Mouse (Mus musculus) frontal cortex, postnatal 10 days (tissue): ENCODE measurements at regions not wholly inside any gene's neighbourhood (a gene's known extent, or its start where the extent isn't known, plus 50 kb on each side); places are given as distances from the start of the nearest gene placed in this dataset.

Source experiments
- DNase-seq, 2 experiments: peaks; one replicate each; pipeline ENCODE4 v3.0.0; 2022; ENCODE audit warnings: low spot score in 2 of 2, mixed read lengths in 1 of 2

DNA sequence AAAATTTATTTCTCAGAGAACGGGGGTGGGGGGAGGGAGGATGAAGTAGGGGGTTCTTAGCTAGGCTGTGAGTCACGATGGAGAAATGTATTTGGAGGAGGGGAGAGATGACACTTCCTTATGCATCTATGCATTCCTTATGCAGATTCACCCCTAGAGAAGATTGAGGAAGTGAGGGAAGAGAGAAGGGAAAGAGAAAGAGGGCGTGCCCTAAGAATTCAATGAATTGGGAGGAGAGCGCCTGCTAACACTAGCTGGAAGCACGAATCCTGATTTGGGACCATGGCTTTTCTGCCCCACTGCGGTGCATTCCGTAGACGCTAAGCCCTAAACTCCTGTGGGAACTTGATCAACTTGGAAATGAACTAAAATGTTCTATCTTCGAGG, 56.1 kb downstream of the Foxi3 start:
- no peak for DNase-seq

DNA sequence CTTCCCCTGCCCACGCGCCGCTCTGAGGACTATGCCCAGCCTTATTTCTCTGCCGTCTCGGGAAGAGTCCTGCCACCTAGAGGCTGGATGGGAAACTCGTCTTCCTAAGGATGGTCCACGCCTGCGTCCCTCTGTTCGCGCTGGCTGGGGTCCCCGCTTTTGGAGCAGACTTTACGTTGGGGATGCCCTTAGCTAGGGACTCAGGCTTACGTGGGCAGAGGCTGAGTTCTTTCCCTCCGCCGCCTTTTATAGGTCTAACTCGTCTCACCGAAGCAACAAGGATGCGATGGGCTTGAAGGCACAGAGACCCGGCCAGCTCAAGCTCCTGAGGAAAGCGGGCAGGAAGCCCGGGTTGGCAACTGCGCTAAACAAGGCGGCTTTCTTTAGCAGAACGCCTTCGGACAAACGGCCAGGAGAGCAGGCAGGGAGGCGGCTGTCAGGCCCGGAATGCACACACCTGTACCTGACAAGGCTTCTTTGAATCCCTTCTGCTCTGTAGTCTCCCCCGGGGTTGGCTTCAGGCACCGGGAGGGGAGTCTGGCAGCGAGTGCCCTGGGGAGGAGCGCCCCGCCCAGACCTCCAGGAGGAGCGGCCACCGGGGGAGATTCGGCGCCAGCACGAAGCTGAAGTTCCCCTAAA, 56.6 kb downstream of the Foxi3 start:
- DNase-seq = peak; percentile 8 to 54

DNA sequence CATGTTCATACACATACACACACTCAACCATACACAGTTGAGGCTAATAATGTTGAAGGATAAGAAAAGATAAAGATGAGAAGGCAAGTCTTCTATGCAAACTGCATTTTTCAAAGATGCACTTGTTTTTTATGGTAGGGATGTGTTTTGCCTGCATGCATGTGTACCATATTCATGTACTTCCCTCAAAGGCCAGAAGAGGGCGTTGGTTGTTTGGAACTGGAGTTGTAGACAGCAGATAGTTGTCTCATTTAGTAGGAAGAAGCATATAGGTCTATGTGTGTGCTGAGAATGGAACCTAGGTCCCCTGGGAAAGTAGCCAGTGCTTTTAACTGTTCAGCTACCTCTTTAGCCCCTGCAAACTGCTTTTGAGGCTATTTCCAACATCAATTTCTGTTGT, 60.1 kb downstream of the Foxi3 start:
- DNase-seq = no peak

DNA sequence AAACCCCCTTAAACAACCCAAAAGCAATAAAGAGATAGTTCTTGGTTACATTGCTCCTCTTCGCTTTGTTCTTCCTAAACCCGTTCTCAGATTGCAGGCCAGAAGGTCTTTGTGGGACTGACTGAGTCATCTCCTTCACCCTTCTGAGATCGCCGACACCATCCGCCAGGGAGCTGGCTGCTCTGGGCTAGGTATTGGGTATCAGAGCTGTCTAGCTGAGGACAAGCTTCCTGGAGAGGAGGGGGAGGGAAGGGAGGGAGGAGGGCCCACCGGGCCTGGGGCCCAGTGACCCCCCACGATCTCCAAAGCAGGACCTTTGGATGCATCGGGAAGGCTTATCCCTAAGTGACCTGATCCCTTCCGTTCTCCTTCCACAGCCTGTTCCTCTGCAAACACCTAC, 65.0 kb downstream of the Foxi3 start:
- DNase-seq = no peak

DNA sequence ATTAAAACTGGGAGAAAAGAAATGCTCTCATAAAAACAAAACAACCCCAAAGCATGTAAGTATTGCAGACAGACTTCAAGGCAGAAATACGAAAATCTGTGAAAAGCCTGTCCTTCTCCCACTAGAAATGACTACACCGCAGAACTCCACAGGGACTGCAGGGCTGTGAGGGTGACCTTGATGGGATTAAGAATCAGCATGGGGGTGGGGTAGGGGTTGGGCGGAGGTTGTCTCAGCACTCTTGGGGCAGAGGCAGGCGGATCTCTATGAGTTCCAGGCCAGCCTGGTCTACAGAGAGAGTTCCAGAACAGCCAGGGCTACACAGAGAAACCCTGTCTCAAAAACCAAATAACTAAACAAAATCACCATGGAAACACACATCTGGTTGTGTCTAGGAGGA, 69.1 kb downstream of the Foxi3 start:
- no peak for DNase-seq

DNA sequence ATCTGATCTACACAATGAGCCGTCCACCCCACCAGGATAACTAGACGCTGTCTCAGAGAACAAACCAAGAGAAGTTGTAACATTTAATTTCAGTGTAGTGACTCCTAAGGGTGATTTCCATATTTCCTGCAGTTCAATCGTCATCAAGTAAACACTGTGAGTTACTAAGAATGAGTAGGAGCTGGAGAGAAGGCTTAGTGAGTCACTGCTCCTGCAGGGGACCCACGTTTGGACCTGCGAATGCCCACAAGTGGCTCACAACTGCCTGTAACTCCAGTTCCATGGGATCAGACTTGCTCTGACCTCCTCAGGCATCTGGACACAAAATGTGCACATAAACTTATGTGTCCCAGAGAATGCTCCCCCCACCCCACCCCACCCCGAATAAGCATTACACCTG, 73.3 kb downstream of the Foxi3 start:
- no peak for DNase-seq

DNA sequence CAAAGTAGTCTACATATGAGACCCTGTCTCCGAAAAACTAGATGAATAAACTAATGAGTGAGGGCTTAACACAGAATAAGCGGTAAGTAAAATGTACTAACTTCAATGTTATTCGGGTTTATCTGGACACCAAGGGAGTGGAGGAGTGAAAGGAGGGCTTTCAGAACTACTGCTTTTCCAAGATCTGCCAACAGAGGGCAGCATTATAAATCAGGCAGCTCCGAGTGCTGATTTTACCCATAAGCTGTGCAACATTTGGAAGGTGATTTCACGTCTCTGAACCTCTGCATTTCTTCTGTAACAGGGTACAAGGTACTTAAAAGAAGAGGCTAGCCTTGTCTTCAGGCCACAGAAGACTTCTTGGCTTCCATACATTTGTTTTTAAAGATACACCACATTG, 74.2 kb downstream of the Foxi3 start:
- DNase-seq = no peak

DNA sequence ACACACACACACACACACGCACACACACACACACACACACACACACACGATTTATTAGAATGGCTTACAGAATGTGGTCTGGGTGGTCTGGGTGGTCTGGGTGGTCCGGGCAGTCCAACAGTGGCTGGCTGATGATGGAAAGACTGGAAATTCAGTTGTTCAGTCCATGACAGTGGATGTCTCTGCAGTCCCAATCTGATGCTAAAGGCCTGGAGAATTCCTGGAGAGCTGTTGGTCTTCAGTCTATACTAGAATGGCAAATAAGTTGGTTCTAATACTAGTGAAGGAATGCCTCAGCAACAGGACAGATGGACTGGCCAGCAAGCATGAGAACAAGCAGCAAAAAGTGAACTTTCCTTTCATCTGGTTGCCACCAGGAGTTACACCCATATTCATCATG, 87.9 kb downstream of the Foxi3 start:
- no peak for DNase-seq

DNA sequence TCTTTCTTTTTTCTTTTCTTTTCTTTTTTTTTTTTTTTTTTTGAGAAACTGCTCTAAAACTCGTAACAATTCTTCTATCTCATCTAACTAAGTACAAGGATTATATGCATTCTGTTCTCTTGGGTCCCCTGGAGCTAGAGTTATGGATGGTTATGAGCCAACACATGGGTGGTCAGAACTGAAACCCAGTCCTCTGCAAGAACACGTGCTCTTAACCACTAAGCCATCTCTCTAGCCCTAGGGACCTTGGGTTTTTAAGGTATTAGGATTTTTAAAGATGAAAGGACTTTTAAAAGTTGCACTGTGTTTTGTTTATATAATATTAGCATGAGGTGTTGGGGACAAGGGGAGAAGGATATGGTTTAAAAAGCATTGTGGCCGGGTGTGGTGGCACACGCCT, 88.9 kb downstream of the Foxi3 start:
- no peak for DNase-seq

DNA sequence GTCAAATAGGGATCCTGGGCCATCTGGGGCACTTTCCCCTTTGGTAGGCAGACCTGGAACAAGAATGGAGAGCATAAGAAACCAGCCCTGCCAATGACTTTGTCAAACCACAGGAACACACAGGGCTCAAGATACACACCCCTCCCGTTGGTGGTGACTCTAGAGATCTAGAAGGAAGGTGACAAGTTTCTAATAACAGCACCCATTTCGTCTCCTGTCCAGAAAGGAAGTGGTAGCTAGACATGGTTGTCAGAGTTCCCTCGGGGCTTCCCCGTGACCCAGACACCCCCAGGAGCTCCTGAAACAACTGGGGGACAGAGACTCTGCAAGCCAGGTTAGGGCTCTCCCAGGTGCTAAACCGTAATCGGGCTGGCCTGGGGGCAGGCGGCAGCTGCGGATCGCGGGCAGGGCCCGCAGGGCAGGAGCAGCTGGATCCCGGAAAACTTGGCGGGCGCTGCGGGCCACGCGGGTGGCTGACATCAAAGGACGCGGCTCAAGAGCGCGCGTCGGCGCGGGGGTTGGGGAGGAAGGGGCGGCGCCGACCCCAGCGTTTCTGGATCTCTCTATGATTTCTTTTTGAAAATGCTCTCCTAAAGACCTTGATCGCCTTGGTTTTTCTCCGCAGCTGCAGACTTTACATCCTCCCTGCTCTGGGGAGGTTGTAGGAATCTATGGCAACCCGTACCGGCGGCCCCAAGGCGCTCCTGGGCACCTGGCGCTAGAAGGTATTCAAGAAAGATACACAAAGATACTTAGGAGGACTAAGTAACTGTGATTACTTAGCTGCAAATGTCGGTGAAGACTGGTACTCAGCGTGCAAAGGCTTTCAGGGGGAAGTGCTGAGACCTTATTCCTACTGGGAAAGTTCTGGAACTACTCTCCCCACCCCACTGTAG, 92.1 kb downstream of the Foxi3 start:
- no peak for DNase-seq

DNA sequence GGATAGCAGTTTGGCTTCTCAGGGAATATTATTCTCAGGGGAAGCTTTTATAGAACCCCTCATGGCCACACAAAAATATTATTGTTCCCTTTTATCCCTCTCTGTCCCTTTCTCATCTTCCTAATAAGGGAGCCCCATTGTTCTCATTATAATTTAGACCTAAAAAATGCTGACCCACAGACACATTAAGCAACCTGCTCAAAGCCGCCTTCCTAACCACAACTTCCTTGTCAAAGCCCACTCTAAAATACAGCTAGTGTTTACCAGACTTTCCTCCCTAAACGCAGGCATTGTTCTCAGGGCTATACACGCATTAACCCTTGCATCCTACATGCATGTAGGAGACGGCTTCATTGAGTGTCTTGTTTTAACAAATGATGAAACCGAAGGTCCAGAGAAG, 93.9 kb downstream of the Foxi3 start:
- no peak for DNase-seq

DNA sequence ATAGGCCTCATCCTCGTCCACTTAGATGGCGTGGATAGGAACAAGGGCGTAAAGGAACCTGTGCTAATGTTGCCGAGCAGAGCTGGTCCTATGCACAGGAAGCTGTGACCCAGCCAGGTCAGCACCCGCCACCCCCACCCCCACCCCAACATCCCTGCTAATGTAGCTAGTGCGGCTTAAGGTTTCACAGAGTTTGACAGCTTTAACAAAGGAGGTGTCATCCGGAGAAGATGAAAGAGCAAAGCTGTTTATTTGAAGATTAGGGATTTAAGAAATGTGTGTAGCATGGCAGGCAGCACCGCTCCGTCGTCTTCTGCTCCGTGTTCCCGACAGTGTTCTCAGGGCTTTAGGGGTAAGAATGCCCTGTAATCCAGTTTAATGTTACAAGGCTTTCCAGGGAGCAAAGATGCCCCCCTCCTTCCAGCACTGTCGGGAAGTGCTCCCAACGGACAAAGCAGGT, 93.5 kb downstream of the Thnsl2 start:
- no peak for DNase-seq

DNA sequence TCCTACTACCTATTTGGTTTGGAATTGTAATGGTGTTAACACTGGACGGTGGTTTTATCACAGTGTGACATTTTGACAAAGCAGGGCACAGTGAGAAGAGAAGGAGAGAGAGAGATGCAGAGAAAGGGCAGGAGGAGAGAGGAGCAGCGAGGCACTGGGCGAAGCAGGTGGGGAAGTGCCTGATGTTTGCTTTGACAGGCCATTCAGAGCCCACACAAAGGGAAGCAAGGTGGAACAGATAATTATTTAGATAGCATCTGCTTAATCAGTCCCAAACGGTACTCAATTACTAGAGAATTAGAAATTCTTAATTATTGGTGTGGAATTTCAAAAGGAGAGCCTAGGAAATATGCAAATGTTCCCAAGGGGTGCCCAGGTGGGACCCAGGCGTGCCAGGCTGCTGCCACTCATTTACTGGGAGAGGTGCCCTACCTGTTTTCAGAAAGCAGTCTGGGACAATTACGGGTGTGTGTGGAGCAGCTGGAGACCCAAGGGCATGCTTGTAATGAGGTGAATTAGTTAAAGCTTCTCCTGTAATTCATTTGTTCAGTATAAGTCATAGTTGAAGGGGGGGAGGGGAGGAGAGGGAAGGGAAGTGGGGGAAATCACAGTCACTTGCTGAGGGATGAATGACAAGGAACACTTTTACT, 86.9 kb downstream of the Thnsl2 start:
- no peak for DNase-seq

DNA sequence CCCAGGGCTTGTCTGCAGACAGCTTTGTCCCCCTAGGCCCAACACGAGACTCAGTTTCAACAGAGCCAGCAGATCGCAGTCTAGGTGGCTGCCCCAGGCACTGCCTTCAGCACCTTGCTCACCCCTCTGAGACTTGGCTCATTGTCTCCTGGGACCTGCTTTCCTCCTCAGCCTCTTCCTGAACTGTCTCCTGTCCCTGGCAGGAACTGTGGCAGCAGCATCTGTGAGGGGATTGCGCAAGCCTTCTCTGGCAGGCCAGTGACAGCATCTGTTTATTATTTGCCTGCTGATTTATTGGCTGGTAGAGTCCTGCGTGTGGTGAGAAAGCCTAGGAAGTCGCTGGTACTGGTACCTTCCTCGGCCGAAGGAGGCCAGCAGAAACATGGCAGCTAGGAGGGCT, 84.1 kb downstream of the Thnsl2 start:
- no peak for DNase-seq

DNA sequence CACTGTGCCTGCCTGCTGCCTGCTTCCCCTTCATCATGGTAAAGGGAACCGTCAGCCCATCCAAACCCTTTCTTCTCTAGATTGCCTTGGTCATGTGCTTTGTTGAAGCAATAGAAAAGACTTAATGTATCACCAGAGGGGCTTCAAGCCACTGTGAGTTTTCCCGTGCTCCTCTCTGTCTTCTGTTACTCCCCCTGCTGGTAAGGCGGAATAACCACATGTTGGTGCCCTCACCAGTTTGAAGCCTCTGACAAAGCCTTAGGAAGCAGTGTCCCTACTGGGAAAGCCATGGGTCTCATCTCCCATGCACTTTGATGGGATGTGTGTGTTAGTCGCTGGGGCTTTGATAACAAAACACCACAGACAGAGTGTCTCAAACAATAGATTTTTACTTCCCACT, 81.3 kb downstream of the Thnsl2 start:
- DNase-seq = no peak

DNA sequence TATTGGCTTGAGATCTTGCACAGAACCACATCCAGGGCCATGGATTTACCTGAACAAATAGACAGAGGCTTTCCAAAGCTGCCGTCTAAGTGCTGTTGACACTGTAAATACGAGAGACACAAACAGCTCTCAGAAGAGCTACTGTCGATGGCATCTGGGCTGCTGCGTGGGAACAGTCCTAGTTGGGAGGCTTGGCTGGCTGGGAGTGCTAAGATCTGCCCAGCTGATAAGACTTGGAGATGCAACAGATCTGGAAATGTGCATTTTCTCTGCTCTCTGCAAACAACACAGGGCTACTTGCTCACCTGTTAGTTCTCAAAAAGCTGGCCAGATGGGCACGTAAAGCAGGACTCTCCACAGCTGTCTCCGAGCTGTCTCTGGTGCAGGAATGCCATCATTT, 78.8 kb downstream of the Thnsl2 start:
- DNase-seq = no peak

DNA sequence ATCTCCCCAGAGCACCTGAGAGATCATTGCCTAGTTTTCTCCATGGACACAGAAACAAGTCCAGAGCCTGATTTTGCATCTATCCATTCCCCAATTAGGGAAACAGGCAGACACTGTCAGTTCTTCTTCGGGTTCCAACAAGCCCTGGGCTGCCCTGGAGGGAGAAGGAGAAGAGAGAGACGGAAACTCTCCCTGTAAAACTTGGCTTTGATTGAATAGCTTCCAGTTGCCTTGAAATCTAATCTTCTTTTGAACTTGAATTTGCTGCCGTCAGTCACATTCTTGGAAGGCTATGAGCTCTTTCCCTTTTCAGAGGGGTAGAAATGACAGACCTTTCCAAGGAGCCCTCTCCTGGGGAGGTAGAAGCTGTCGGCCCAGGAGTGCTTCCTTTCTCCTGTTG, 75.0 kb downstream of the Thnsl2 start:
- no peak for DNase-seq

DNA sequence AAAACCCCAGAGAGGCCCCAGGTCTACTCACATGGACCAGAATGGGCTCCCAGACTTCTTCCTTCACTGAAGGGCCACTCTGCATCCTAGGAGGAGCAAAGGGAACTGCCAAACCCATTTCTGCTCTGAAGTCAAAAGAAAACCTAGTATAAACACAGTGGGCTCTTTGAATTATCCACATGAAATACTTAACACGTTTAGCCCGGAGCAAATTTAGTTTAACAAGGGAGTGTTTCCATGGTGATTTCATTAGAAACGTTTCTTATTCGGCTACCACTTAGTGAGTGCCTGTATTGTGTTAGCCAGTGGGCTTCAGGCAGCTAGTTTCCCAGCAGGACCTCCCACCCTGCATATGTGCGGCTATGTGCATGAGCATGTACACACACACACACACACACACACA, 69.4 kb downstream of the Thnsl2 start:
- peak in 1 of 2 experiments; percentile 18 for DNase-seq
